Comparison of ENCODE assay signal across 19 mouse cellular contexts in the genomic region with DNA sequence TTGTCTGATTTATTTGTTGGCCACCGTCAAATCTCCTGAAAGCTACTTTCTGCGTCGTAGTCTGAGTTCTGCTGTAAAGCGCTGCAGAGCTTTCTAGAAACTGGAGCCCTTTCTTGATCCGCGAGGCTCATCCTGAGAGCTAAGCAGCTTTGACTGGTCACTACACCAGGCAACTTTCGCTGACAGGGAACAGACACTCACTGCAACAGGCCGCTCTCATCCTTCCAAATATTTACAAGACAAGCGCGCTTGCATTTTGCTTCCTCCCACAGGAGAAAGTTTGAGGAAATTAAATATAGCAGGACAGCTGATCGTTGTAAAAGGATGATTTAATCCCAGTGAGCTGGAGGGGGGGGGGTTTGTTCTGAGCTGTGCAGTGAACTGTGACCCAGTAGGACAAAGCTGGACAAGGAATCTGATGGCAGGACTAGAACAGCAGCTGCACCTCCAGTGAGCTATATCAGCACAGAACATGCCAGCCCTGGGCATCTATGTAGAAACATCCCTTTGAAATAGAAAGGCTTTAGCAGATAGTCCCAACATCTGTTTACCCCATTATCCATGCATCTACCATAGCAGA.
DNase-seq lines count a peak whose midpoint lies in the region; ATAC-seq and TF ChIP-seq lines count a peak whose summit lies in the region.
"Had no signal": no experiment of that assay in that cellular context is flagged by ENCODE, and none has a peak within 500 bp of the region (broad histone marks: within the 10 kb centered on the region; RNA-seq: fewer than 3 reads in every experiment).

No protein-coding gene starts in this region.

- peak; percentile 65; the same call in 1 of the 2 replicates for ATAC-seq in kidney, embryonic 14.5 days (ENCODE audit: low FRiP score, low TSS enrichment)
- ATAC-seq in lung, embryonic 16.5 days (ENCODE audit: low read depth): peak; percentile 50
- no peak for ATAC-seq in limb, embryonic 13.5 days (ENCODE audit: low FRiP score, low read depth)
- ATAC-seq in stomach, embryonic 16.5 days (ENCODE audit: insufficient read depth, low FRiP score): peak; percentile 65; the same call in 1 of the 2 replicates
- ATAC-seq: forebrain, embryonic 16.5 days; inflammation-experienced regulatory T-cells, adult 6 months; midbrain, embryonic 16.5 days had no signal

- H3K9me3 ChIP-seq in kidney, embryonic 14.5 days (ENCODE audit: control insufficient read depth, low read length): no peaks in the 10 kb centered on the region
- H3K9me3 ChIP-seq in lung, embryonic 16.5 days (ENCODE audit: control insufficient read depth, low read length): no peaks in the 10 kb centered on the region
- peaks cover 3% of the 10 kb centered on the region; the same call in 1 of the 2 replicates for H3K9me3 ChIP-seq in limb, embryonic 13.5 days
- H3K9me3 ChIP-seq in stomach, embryonic 16.5 days (replicated peaks; ENCODE audit: control insufficient read depth, low read length): no peaks in the 10 kb centered on the region
- H3K9me3 ChIP-seq: heart, embryonic 10.5 days; liver, embryonic 15.5 days had no signal

- peaks cover 2% of the 10 kb centered on the region; the same call in 1 of the 2 replicates for H3K4me1 ChIP-seq in kidney, embryonic 14.5 days (ENCODE audit: control insufficient read depth, insufficient read depth, low read length)
- no peaks in the 10 kb centered on the region for H3K4me1 ChIP-seq in lung, embryonic 16.5 days (replicated peaks; ENCODE audit: control insufficient read depth, insufficient read depth, low read length)
- H3K4me1 ChIP-seq in lung, adult 2 months (ENCODE audit: control insufficient read depth, insufficient read depth, low read length): no peaks in the 10 kb centered on the region
- H3K4me1 ChIP-seq in limb, embryonic 13.5 days: peaks cover 34% of the 10 kb centered on the region
- peaks cover 13% of the 10 kb centered on the region; the same call in 1 of the 2 replicates for H3K4me1 ChIP-seq in stomach, embryonic 16.5 days (ENCODE audit: control insufficient read depth, insufficient read depth, low read length)
- H3K4me1 ChIP-seq: liver, embryonic 15.5 days; megakaryocyte, embryonic 14.5 days had no signal

- no peak for TF ChIP-seq CTCF in lung, adult 2 months (IDR thresholded peaks at IDR 0.05; ENCODE audit: insufficient read depth, low read length)

- no peaks in the 10 kb centered on the region for H3K36me3 ChIP-seq in kidney, embryonic 14.5 days (ENCODE audit: control insufficient read depth, insufficient read depth, low read length)
- H3K36me3 ChIP-seq in lung, embryonic 16.5 days (ENCODE audit: control insufficient read depth, insufficient read depth, low read length): no peaks in the 10 kb centered on the region
- no peaks in the 10 kb centered on the region for H3K36me3 ChIP-seq in limb, embryonic 13.5 days
- no peaks in the 10 kb centered on the region for H3K36me3 ChIP-seq in stomach, embryonic 16.5 days (ENCODE audit: control insufficient read depth, insufficient read depth, low read length)
- H3K36me3 ChIP-seq: G1E; heart, embryonic 10.5 days; liver, embryonic 15.5 days had no signal

- H3K27me3 ChIP-seq in kidney, embryonic 14.5 days (ENCODE audit: control insufficient read depth, insufficient read depth, low read length): no peaks in the 10 kb centered on the region
- H3K27me3 ChIP-seq in lung, embryonic 16.5 days (ENCODE audit: control insufficient read depth, insufficient read depth, low read depth, low read length): no peaks in the 10 kb centered on the region
- H3K27me3 ChIP-seq in limb, embryonic 13.5 days: no peaks in the 10 kb centered on the region
- no peaks in the 10 kb centered on the region for H3K27me3 ChIP-seq in stomach, embryonic 16.5 days (ENCODE audit: control insufficient read depth, insufficient read depth, low read length)
- H3K27me3 ChIP-seq: liver, embryonic 15.5 days; megakaryocyte, embryonic 14.5 days had no signal

- DNase-seq in kidney, adult 9 months: no peak
- no peak for DNase-seq in lung, adult 2 months
- DNase-seq in spleen, adult 12 weeks (ENCODE audit: low spot score): no peak
- DNase-seq: adrenal gland, postnatal 10 days; cerebellum, adult 9-10 months; right cerebral cortex, postnatal 14 days; thymus, adult 18-20 months had no signal

- TF ChIP-seq POLR2A in lung, adult 2 months (IDR thresholded peaks at IDR 0.05; ENCODE audit: borderline replicate concordance, extremely low read depth, low read depth, low read length): no peak

- H3K27ac ChIP-seq in kidney, embryonic 14.5 days (ENCODE audit: low read depth, low read length): peak overlapping the region; percentile 62; the same call in 1 of the 2 replicates
- no peak overlapping the region for H3K27ac ChIP-seq in lung, embryonic 16.5 days (ENCODE audit: low read length)
- H3K27ac ChIP-seq in limb, embryonic 13.5 days: peak overlapping the region; percentile 17; the same call in 1 of the 2 replicates
- H3K27ac ChIP-seq in stomach, embryonic 16.5 days (ENCODE audit: low read length): peak overlapping the region; percentile 75
- H3K27ac ChIP-seq: heart, embryonic 10.5 days; liver, embryonic 15.5 days had no signal

- H3K4me3 ChIP-seq in kidney, embryonic 14.5 days (ENCODE audit: low read length): no peak overlapping the region
- no peak overlapping the region for H3K4me3 ChIP-seq in lung, embryonic 16.5 days (ENCODE audit: low read length)
- H3K4me3 ChIP-seq in lung, adult 2 months (replicated peaks; ENCODE audit: extremely low read depth, low read depth, low read length): no peak overlapping the region
- H3K4me3 ChIP-seq in limb, embryonic 13.5 days: no peak overlapping the region
- no peak overlapping the region for H3K4me3 ChIP-seq in stomach, embryonic 16.5 days (replicated peaks; ENCODE audit: low read length)
- H3K4me3 ChIP-seq: erythroblast, embryonic 14.5 days; heart, embryonic 10.5 days; liver, embryonic 15.5 days; megakaryocyte, embryonic 14.5 days had no signal

- WGBS in kidney, embryonic 14.5 days: 31% methylated on average over 11 of the region's 11 CpGs
- 51% methylated on average over 11 of the region's 11 CpGs for WGBS in lung, embryonic 16.5 days
- WGBS in lung, adult 2 months: 62% methylated on average over 11 of the region's 11 CpGs
- 69% methylated on average over 11 of the region's 11 CpGs for WGBS in limb, embryonic 13.5 days
- WGBS in stomach, embryonic 16.5 days: 38% methylated on average over 11 of the region's 11 CpGs

- H3K4me2 ChIP-seq in kidney, embryonic 14.5 days (replicated peaks; ENCODE audit: low read depth, low read length): no peak overlapping the region
- H3K4me2 ChIP-seq in lung, embryonic 16.5 days (ENCODE audit: low read depth, low read length): no peak overlapping the region
- H3K4me2 ChIP-seq in limb, embryonic 13.5 days (replicated peaks): no peak overlapping the region
- no peak overlapping the region for H3K4me2 ChIP-seq in stomach, embryonic 16.5 days (ENCODE audit: low read depth, low read length)
- H3K4me2 ChIP-seq: liver, embryonic 15.5 days had no signal

- no peak overlapping the region for H3K9ac ChIP-seq in kidney, embryonic 14.5 days (ENCODE audit: low read depth, low read length)
- H3K9ac ChIP-seq in lung, embryonic 16.5 days (ENCODE audit: low read length): no peak overlapping the region
- no peak overlapping the region for H3K9ac ChIP-seq in limb, embryonic 13.5 days
- H3K9ac ChIP-seq in stomach, embryonic 16.5 days (ENCODE audit: low read length): no peak overlapping the region
- H3K9ac ChIP-seq: liver, embryonic 15.5 days had no signal
